Mouse (Mus musculus): ENCODE measurements around the gene Pde4b.
A peak's percentile ranks its signal among the peaks of the same experiment; 100 is the strongest.
"Not testable (repeated sequence)": the region's sequence is repeated elsewhere in the genome, so short reads cannot be mapped to it uniquely, and the experiment has no call there.

Gene Pde4b

DNA sequence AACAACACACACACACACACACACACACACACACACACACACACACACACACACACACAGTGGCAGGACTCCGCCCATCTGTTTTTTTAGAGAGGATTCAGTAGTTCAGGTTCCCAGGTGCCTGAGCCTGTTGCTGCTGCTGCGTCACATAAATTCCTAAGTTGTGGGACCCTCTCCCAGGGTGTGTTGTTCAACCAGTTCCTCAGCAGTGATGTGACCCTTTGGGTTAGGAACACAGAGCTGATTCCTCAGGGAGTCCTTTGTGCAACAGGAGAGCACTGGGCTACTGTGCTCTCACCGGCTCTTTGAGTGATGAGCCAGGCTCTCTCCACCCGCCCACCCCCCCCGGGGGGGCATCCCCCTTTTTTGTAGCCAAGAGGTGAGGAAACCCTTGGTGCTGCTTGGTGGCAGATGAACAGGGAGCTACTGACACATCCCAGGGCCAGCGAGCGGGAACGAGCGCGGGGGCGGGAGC, at the start of gene Pde4b:
Gene Pde4b (plus strand): TSS at position 453 of the 475 bp plus-strand sequence.
- DNase-seq (ENCODE audit: low spot score in 2 of 2) = no peak

GRCm38 (mm10) chr4:102040190-102040589, 47.2 kb upstream of the Pde4b start:
- no peak for DNase-seq (ENCODE audit: low spot score in 2 of 2)

- no peak for DNase-seq (ENCODE audit: low spot score in 2 of 2)
Measured at GRCm38 (mm10) chr4:102045183-102046140, 41.9 kb upstream of the Pde4b start.

DNA sequence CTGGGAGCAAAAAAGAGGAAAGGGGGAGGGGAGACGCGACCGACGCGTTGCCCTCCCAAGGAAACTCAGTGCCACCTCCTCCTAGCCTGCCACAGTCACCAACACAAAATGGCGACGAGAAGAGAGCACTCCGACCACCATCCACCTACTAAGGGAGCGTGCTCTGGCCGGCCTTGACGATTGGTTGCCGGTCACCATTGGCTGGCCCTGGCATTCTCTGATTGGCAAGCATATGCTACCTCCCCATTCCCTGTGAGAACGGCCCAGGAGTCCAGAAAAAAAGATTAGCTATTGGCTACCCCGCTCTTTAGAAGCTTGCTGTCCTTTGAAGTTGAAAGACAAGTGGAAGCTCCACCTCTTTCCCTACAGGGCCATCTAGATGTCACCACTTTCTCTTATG, 38.0 kb upstream of the Pde4b start:
- not testable (repeated sequence) for DNase-seq (ENCODE audit: low spot score in 2 of 2)

GRCm38 (mm10) chr4:102061322-102061721, 26.0 kb upstream of the Pde4b start:
- no peak for DNase-seq (ENCODE audit: low spot score in 2 of 2)

DNA sequence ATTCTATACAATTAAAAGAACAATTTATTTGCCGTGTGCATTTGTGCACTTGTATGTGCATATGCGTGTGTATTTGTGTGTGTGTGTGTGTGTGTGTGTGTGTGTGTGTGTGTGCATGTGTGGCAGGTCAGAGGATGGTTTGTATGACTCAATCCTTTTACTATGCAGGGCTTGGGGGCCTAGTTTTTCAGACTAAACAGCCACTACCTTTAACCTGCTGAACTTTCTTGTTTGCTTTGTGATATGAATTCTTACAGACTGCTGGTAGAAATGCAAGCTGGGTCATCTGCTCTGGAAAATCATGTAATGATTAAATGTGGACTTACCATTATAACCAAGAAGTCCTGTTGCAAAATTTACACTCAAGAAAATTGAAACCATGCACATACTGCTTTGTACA, 18.0 kb upstream of the Pde4b start:
- DNase-seq (ENCODE audit: low spot score in 2 of 2) = no peak

GRCm38 (mm10) chr4:102086336-102086735, 1.0 kb upstream of the Pde4b start:
- DNase-seq (ENCODE audit: low spot score in 2 of 2) = no peak

GRCm38 (mm10) chr4:102087566-102088234, 357 bp downstream of the Pde4b start:
- peak in 1 of 2 experiments; percentile 60 for DNase-seq (ENCODE audit: low spot score in 2 of 2)

DNA sequence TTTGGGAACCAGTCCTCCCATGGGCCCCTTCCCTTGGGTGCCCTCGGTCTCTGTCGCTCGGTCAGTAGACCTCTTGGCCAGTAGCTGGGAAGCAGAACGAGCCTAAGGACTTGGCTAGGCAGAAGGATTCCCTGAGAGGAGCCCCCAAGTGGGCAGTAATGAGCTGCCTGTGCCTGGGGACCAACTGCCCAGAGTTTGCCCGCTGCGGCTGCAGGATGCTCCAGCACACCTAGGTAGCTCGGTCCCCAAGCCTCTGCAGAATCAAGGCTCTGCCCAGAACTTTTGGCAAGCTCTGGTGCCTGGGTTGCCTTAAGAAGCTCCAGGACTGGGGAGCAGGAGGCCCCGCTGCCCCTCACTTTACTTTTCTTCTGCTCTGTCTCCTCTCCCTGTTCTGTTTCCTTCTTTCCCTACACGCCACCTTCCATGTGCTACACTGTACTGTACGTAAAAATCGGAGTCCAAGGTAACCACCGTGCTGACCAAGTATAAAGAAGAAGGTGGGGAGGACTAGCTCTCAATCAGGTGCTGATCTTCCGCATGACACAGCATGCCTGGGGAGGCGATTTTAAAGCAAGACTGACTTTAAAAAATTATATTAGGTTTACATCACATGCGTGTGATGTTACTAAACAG, 1.0 kb downstream of the Pde4b start:
- no peak for DNase-seq (ENCODE audit: low spot score in 2 of 2)

GRCm38 (mm10) chr4:102095851-102096250, 8.5 kb downstream of the Pde4b start:
- DNase-seq (ENCODE audit: low spot score in 2 of 2) = no peak

GRCm38 (mm10) chr4:102102241-102102640, 14.9 kb downstream of the Pde4b start:
- no peak for DNase-seq (ENCODE audit: low spot score in 2 of 2)

DNA sequence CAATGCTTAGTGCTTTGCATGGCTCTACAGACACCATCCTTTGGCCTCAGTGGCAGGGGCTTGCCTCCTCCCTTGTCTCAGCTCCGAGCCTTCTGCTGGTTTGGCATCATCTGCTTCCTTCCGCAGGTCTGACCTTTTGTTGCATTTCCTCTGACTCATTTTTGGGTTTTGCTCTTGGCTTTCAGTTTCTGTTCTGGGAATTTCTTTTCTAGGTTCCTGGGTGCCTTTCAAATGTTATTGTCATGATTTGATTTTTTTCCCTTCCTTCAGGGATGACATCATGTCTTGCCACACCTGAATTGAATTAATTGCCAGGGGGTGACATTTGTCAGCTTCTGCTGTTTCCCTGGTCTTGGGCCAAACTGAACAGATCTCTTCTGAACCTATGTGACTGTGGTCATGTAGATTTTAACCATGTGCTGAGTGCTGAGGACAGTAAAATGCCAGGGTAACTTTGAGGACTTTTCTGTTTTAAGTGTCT, 17.2 kb downstream of the Pde4b start:
- DNase-seq (ENCODE audit: low spot score in 2 of 2) = no peak

DNA sequence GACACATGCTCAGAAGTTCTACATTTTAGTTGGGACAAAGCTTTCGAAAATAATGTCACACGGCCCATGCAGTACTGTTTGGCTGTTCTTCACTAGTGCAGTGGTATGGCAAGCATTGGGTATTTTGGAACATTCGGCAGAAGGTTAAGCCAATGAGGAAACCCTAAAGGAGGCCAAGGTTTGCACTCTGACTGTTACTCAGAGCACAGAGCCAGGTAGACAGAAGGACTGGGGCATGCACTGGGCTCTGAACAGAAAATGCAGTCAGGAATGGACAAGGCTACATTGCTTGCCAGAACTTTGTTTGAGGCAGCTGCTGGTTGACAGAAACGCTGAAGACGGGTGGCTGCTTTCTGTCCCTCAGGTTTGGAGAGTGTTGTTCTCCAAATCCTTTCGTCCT, 19.4 kb downstream of the Pde4b start:
- no peak for DNase-seq (ENCODE audit: low spot score in 2 of 2)

GRCm38 (mm10) chr4:102119454-102119853, 32.1 kb downstream of the Pde4b start:
- no peak for DNase-seq (ENCODE audit: low spot score in 2 of 2)

- no peak for DNase-seq (ENCODE audit: low spot score in 2 of 2)
Measured at GRCm38 (mm10) chr4:102136366-102136849, 49.1 kb downstream of the Pde4b start.

GRCm38 (mm10) chr4:102138346-102138745, 51.0 kb downstream of the Pde4b start:
- DNase-seq (ENCODE audit: low spot score in 2 of 2) = no peak

DNA sequence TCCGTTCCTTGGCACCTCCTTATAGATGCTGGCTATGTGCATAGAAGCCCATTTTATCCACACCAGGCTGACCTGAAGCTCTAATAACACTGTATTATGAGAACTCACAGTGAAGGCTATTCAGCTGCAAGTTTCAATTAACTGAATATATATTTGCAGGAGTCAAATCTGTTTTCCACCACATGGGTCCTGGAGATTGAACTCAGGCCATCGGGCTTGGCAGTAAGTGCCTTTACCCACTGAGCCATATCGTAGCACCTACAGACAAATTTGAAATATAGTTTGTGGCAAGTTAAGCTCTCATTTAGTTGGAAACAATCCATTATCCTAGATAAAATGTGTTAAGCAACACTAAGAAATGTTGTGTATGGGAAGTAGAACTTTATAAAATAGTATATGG, 53.9 kb downstream of the Pde4b start:
- no peak for DNase-seq (ENCODE audit: low spot score in 2 of 2)

GRCm38 (mm10) chr4:102148766-102149165, 61.4 kb downstream of the Pde4b start:
- no peak for DNase-seq (ENCODE audit: low spot score in 2 of 2)

DNA sequence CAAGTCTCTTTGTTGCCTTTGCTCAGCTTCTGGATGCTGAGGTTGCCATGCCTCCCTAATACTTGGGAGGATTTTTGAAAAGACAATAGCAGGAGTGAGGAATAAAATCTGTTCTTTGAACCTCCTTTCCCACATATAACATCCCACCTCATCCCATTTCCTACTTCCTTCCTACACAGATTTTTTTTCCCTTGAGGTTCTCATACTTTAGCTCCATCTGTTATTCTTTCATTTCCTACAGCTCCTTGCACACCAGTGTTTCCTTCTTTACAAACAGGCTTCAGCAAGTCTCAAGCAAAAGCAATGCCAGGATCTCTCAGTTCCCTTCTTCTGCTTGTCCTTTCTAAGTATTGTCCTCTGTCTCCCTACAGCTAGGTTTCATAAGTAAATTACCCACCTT, 71.8 kb downstream of the Pde4b start:
- no peak for DNase-seq (ENCODE audit: low spot score in 2 of 2)

DNA sequence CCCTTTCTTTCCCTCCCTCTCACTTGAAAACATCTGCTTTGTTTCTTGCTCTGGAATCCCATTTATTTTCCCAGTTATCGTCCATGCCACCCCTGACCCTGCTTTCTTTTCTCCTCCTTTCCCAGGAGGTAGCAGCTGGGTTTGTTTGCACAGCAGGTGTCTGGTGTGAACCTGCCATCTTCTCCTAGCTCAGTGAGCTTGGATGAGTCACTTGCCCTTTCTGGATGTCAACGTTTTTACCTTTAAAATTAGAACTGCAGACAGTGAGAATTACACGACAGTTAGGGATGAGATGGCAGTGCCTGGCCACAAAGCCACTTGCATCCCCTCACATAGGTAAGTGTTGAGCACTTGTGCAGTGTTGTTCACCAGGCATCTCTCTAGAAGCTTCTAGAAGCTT, 84.3 kb downstream of the Pde4b start:
- DNase-seq (ENCODE audit: low spot score in 2 of 2) = no peak

GRCm38 (mm10) chr4:102172711-102173213, 85.4 kb downstream of the Pde4b start:
- DNase-seq (ENCODE audit: low spot score in 2 of 2) = no peak

DNA sequence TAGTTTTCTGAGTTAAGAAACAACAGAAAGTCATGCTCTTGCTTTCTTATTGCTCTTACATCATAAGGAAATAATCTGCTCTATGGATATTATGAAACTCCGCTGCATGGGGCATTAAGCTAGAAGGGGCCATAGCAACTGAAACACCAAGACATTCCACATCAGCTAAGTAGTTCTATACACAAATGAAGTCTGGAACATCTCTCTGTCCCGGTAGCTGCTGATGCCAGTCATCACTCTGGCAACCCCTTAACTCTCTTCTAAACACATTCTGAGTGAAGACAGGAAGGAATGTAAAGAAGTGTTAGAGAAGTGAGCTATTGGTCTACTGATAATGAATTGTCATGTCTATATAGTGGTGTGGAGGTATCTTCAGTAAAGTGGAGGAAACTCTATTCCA, 88.6 kb downstream of the Pde4b start:
- no peak for DNase-seq (ENCODE audit: low spot score in 2 of 2)
